Mouse (Mus musculus) kidney, postnatal 25 days (tissue): ENCODE measurements around the gene Bcas3.
A peak's percentile ranks its signal among the peaks of the same experiment; 100 is the strongest.

Source experiments
- DNase-seq, 2 experiments: peaks; one replicate each; pipeline ENCODE4 v3.0.0; 2021; ENCODE audit warnings: mixed read lengths in 2 of 2

Gene Bcas3

GRCm38 (mm10) chr11:85834386-85834931 lies 481.5 kb downstream of the Bcas3 start:
- peak in 1 of 2 experiments; percentile 38 for DNase-seq

GRCm38 (mm10) chr11:85835001-85835752 lies 482.2 kb downstream of the Bcas3 start:
- no peak for DNase-seq

- peak in 1 of 2 experiments; percentile 23 for DNase-seq
Observed at GRCm38 (mm10) chr11:85835753-85836522, 483.0 kb downstream of the Bcas3 start.

GRCm38 (mm10) chr11:85836523-85837290 lies 483.7 kb downstream of the Bcas3 start:
- peak; percentile 43 to 63 for DNase-seq

GRCm38 (mm10) chr11:85837291-85837647 lies 484.3 kb downstream of the Bcas3 start:
- DNase-seq = no peak

GRCm38 (mm10) chr11:85837648-85838423 lies 484.9 kb downstream of the Bcas3 start:
- DNase-seq = no peak

- no peak for DNase-seq
Observed at GRCm38 (mm10) chr11:85838424-85839257, 485.7 kb downstream of the Bcas3 start.

- DNase-seq = no peak
Observed at GRCm38 (mm10) chr11:85839258-85840030, 486.5 kb downstream of the Bcas3 start.

GRCm38 (mm10) chr11:85840031-85840802 lies 487.2 kb downstream of the Bcas3 start:
- no peak for DNase-seq

- no peak for DNase-seq
Observed at GRCm38 (mm10) chr11:85840803-85841145, 487.8 kb downstream of the Bcas3 start.

- no peak for DNase-seq
Observed at GRCm38 (mm10) chr11:85841211-85841681, 488.3 kb downstream of the Bcas3 start.

GRCm38 (mm10) chr11:85841980-85842379 lies 489.0 kb downstream of the Bcas3 start:
- peak; percentile 71 to 82 for DNase-seq

- peak in 1 of 2 experiments; percentile 24 for DNase-seq
Observed at GRCm38 (mm10) chr11:85842596-85843346, 489.8 kb downstream of the Bcas3 start.

GRCm38 (mm10) chr11:85843347-85843692 lies 490.4 kb downstream of the Bcas3 start:
- peak; percentile 81 to 91 for DNase-seq

GRCm38 (mm10) chr11:85844144-85844965 lies 491.4 kb downstream of the Bcas3 start:
- DNase-seq = peak; percentile 94 to 95

- peak; percentile 59 to 82 for DNase-seq
Observed at GRCm38 (mm10) chr11:85844971-85845370, 492.0 kb downstream of the Bcas3 start.

GRCm38 (mm10) chr11:85845921-85846320 lies 493.0 kb downstream of the Bcas3 start:
- DNase-seq = peak; percentile 77 to 86

- peak; percentile 55 to 84 for DNase-seq
Observed at GRCm38 (mm10) chr11:85846509-85846908, 493.5 kb downstream of the Bcas3 start.
